Mouse (Mus musculus) urinary bladder, adult 18-20 months (tissue): Measurements from ENCODE around the gene Dpysl4.

Source experiments
- DNase-seq, 2 experiments: peaks; one replicate each; pipeline ENCODE4 v3.0.0; 2022; ENCODE audit warnings: low spot score in 2 of 2, mixed read lengths in 2 of 2

The Dpysl4 gene

DNA sequence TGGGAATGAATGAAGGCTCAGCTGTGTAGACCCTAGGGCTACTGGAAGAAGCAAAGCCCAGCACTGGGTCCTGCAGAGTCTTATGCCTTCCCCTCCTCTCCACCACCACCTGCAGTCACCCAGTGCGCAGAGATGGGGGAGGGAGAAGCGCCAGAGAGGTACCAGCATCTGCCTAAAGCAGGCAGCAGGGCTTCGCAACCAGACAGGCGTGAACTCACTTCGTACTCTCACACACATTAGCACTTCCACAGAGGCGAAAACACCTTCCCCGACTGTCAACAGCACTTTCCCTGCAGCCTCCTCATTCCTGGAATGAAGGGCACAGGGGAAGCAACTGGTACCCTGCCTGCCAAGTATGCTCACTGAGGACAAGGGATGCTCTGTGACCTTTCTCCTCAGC is 63.6 kb downstream of the Dpysl4 start:
- DNase-seq, result no peak

- DNase-seq, result no peak
These were observed 65.3 kb downstream of the Dpysl4 start for GRCm38 (mm10) chr7:139151116-139151515.
